Mouse (Mus musculus): ENCODE measurements at regions not wholly inside any gene's neighbourhood (a gene's known extent, or its start where the extent isn't known, plus 50 kb on each side); places are given as distances from the start of the nearest gene placed in this dataset.

DNA sequence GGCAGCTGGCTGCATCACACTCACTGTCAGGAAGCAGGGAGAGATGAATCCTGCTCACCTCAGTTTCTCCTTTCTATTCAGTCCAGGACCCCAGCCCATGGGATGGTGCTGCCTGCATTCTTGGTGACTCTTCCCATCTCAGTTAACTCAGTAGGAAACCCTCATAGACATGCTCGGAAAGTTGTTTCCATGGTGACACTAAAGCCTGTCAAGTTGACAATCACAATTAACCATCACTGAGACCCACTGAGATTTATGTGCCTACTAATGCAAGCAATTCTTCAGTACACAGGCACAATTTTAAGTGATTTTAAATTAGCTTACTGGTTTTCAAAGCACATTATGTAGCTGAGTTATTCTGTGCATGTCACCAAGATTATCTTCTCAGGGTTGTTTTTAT lies 83.8 kb upstream of the Slc35f3 start:
- H3K36me3 ChIP-seq (ENCODE audit: control insufficient read depth, insufficient read depth, low read length), result no peaks in the 10 kb centered on the region
- no peak overlapping the region for H3K4me2 ChIP-seq (ENCODE audit: low read length)
- DNase-seq (no peak), ATAC-seq (ENCODE audit: low FRiP score, low TSS enrichment) (no peak)
- 26% methylated on average over 1 of the region's 1 CpGs for WGBS
- H3K4me3 ChIP-seq (replicated peaks; ENCODE audit: low read depth, low read length), result no peak overlapping the region
- no peaks in the 10 kb centered on the region for H3K4me1 ChIP-seq (ENCODE audit: control insufficient read depth, insufficient read depth, low read length)
- H3K27me3 ChIP-seq (ENCODE audit: control insufficient read depth, insufficient read depth, low read length), result no peaks in the 10 kb centered on the region
- H3K27ac ChIP-seq (replicated peaks; ENCODE audit: low read depth, low read length), result no peak overlapping the region
- H3K9ac ChIP-seq (replicated peaks; ENCODE audit: low read length), result no peak overlapping the region
- H3K9me3 ChIP-seq (ENCODE audit: control insufficient read depth, low read length), result no peaks in the 10 kb centered on the region

DNA sequence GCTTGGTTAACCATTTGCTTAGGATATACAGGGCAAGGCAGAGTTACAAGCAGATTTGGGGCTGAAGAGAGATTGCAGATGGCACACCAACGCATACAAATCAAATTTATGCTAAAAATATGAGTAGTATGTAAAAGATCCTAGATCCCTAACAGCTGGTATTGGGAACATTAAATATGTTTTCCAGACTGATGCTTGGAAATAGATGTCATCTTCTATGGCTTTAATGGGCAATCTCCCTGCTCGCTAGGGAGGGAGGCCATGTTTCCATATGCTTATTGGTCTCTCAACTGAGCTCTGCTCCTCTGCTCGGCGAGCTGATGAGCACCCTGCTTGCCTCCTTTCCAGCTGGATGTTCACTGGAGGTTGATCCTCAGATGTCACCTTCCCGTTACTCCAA lies 82.0 kb upstream of the Slc35f3 start:
- Histone ChIP-seq H3K36me3 (ENCODE audit: control insufficient read depth, insufficient read depth, low read length) (no peaks in the 10 kb centered on the region), H3K9ac (replicated peaks; ENCODE audit: low read length) (no peak overlapping the region), H3K27ac (replicated peaks; ENCODE audit: low read depth, low read length) (no peak overlapping the region), H3K4me3 (replicated peaks; ENCODE audit: low read depth, low read length) (no peak overlapping the region), H3K27me3 (ENCODE audit: control insufficient read depth, insufficient read depth, low read length) (no peaks in the 10 kb centered on the region), H3K9me3 (ENCODE audit: control insufficient read depth, low read length) (no peaks in the 10 kb centered on the region), H3K4me2 (ENCODE audit: low read length) (no peak overlapping the region), H3K4me1 (ENCODE audit: control insufficient read depth, insufficient read depth, low read length) (no peaks in the 10 kb centered on the region)
- DNase-seq, result no peak
- WGBS, result 80% methylated on average over 5 of the region's 5 CpGs
- no peak for ATAC-seq (ENCODE audit: low FRiP score, low TSS enrichment)

DNA sequence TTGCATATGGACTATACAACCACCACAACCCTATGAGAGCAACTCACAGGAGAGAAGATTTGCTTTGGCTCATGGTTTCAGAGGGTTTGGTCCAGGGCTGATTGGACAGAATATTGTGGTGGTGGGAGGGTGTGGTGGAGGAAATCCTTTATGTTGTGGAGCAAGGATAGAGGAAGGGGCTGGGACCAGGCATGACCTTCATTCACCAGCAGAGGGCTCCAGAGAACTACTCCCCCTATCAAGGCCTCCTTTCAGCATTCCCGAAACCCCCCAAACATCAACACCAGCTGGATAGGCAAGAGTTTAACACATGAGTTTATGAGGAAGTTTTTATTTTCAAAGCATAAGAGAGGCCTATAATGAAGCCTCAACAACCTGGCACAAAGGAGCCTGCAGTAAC lies 76.7 kb upstream of the Slc35f3 start:
- 65% methylated on average over 1 of the region's 1 CpGs for WGBS
- H3K4me2 ChIP-seq (ENCODE audit: low read length), result no peak overlapping the region

DNA sequence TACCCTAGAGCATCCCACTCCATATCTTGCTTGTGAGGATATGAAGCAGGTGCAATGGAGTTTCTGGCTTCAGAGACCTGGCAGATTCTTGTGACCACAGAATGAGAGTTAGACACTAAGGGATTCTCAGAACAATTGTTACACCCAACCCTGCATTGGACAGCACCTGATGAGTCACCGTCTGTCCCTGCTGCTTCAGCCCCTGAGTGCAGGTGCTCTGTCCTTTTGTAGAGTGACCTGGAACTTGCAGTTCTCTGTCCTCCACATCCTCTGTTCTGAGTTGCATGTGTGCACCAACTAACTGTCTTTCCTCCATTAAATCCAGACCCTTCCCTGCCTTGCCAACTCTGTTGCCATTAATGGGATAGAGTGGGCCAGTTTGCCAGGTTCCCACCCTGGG lies 66.6 kb upstream of the Slc35f3 start:
- Histone ChIP-seq H3K27me3 (ENCODE audit: control insufficient read depth, insufficient read depth, low read length) (no peaks in the 10 kb centered on the region), H3K27ac (replicated peaks; ENCODE audit: low read depth, low read length) (no peak overlapping the region), H3K9ac (replicated peaks; ENCODE audit: low read length) (no peak overlapping the region), H3K36me3 (ENCODE audit: control insufficient read depth, insufficient read depth, low read length) (no peaks in the 10 kb centered on the region), H3K9me3 (ENCODE audit: control insufficient read depth, low read length) (no peaks in the 10 kb centered on the region), H3K4me1 (ENCODE audit: control insufficient read depth, insufficient read depth, low read length) (no peaks in the 10 kb centered on the region), H3K4me2 (ENCODE audit: low read length) (no peak overlapping the region), H3K4me3 (replicated peaks; ENCODE audit: low read depth, low read length) (no peak overlapping the region)
- 95% methylated on average over 1 of the region's 1 CpGs for WGBS
- DNase-seq (no peak), ATAC-seq (ENCODE audit: low FRiP score, low TSS enrichment) (no peak)

More for the DNA sequence above, 76.7 kb upstream of the Slc35f3 start:
- Histone ChIP-seq H3K4me1 (ENCODE audit: control insufficient read depth, insufficient read depth, low read length) (no peaks in the 10 kb centered on the region), H3K4me3 (replicated peaks; ENCODE audit: low read depth, low read length) (no peak overlapping the region), H3K27ac (replicated peaks; ENCODE audit: low read depth, low read length) (no peak overlapping the region), H3K9me3 (ENCODE audit: control insufficient read depth, low read length) (no peaks in the 10 kb centered on the region), H3K36me3 (ENCODE audit: control insufficient read depth, insufficient read depth, low read length) (no peaks in the 10 kb centered on the region), H3K27me3 (ENCODE audit: control insufficient read depth, insufficient read depth, low read length) (no peaks in the 10 kb centered on the region), H3K9ac (replicated peaks; ENCODE audit: low read length) (no peak overlapping the region)
- ATAC-seq (ENCODE audit: low FRiP score, low TSS enrichment), result no peak
- DNase-seq, result no peak

DNA sequence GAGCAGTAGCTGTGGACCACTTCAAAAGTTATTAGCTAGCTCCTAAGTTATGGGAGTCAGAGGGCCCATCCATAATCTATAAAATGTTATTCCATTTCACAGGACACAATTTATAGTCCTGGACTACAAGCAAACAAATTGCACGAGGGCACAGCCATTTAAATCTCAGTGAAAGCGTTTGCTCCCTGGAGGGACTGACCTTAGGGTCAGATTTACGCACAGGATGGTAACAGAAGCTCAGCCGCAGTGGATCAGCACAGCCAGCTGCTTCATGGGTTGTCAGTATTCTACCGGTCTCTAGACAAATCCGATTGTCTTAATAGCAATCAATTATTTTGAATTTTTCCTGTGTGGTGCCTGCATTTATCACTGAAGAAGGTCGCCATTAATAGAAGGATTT lies 65.8 kb upstream of the Slc35f3 start:
- 45% methylated on average over 7 of the region's 7 CpGs for WGBS
- Histone ChIP-seq H3K9me3 (ENCODE audit: control insufficient read depth, low read length) (no peaks in the 10 kb centered on the region), H3K27me3 (ENCODE audit: control insufficient read depth, insufficient read depth, low read length) (no peaks in the 10 kb centered on the region), H3K4me3 (replicated peaks; ENCODE audit: low read depth, low read length) (no peak overlapping the region), H3K9ac (replicated peaks; ENCODE audit: low read length) (no peak overlapping the region), H3K36me3 (ENCODE audit: control insufficient read depth, insufficient read depth, low read length) (no peaks in the 10 kb centered on the region), H3K27ac (replicated peaks; ENCODE audit: low read depth, low read length) (no peak overlapping the region), H3K4me2 (ENCODE audit: low read length) (no peak overlapping the region), H3K4me1 (ENCODE audit: control insufficient read depth, insufficient read depth, low read length) (no peaks in the 10 kb centered on the region)
- DNase-seq (no peak), ATAC-seq (ENCODE audit: low FRiP score, low TSS enrichment) (no peak)

DNA sequence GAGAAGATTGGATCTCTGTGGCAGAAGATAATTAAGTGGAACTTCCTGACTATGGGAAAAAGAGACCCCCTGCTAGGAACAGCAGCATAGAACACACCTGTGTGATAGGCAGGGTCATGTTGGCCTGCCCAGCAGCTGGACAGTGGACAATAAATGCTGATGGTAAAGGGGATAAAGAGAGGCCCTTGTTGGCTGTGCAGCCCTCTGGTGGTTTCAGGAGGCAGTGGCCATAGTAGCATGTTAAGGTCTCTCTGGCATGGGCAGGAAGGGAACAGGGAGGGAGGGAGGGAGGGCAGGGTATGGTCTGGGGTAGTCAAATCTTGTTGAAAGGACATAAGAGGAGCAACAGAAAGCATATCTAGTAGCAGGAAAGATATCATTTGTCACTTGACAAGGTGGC lies 58.7 kb upstream of the Slc35f3 start:
- Histone ChIP-seq H3K4me3 (replicated peaks; ENCODE audit: low read depth, low read length) (no peak overlapping the region), H3K4me2 (ENCODE audit: low read length) (no peak overlapping the region), H3K36me3 (ENCODE audit: control insufficient read depth, insufficient read depth, low read length) (no peaks in the 10 kb centered on the region), H3K9ac (replicated peaks; ENCODE audit: low read length) (no peak overlapping the region), H3K4me1 (ENCODE audit: control insufficient read depth, insufficient read depth, low read length) (no peaks in the 10 kb centered on the region), H3K9me3 (ENCODE audit: control insufficient read depth, low read length) (no peaks in the 10 kb centered on the region), H3K27me3 (ENCODE audit: control insufficient read depth, insufficient read depth, low read length) (no peaks in the 10 kb centered on the region), H3K27ac (replicated peaks; ENCODE audit: low read depth, low read length) (no peak overlapping the region)
- ATAC-seq (ENCODE audit: low FRiP score, low TSS enrichment), result no peak
- DNase-seq, result no peak

DNA sequence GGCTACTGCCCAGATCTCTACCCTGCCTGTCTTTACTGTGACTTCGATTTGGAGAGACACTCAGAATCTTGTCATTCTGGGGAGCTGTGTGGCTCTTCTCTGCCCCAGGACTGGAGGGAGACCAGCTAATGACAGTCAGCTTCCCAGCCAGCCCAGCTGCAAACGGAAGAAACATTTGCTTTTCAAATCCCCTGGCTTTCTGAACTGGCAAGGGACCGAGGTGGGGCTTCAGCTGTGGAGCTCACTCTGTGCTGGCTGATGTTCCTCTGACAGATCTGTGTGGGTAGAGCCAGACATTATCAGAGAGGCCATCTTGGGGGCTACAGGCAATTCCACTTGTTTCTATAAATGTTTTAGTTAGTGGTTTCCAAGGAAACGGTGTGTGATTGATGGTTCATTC lies 54.0 kb upstream of the Slc35f3 start:
- H3K27ac ChIP-seq (replicated peaks; ENCODE audit: low read depth, low read length), result no peak overlapping the region
- H3K9ac ChIP-seq (replicated peaks; ENCODE audit: low read length), result no peak overlapping the region
- no peaks in the 10 kb centered on the region for H3K27me3 ChIP-seq (ENCODE audit: control insufficient read depth, insufficient read depth, low read length)
- 66% methylated on average over 4 of the region's 4 CpGs for WGBS
- no peak overlapping the region for H3K4me3 ChIP-seq (replicated peaks; ENCODE audit: low read depth, low read length)
- no peaks in the 10 kb centered on the region for H3K9me3 ChIP-seq (ENCODE audit: control insufficient read depth, low read length)
- H3K4me1 ChIP-seq (ENCODE audit: control insufficient read depth, insufficient read depth, low read length), result no peaks in the 10 kb centered on the region
- DNase-seq (no peak), ATAC-seq (ENCODE audit: low FRiP score, low TSS enrichment) (no peak)
- H3K4me2 ChIP-seq (ENCODE audit: low read length), result no peak overlapping the region
- no peaks in the 10 kb centered on the region for H3K36me3 ChIP-seq (ENCODE audit: control insufficient read depth, insufficient read depth, low read length)
